Mouse (Mus musculus) bone marrow macrophage, adult 2 months (primary cell): ENCODE results near the gene Tmf1.

Experiments used
- CTCF ChIP-seq: IDR thresholded peaks from 2 replicates; pipeline ENCODE4 v1.5.1; 2012; ENCODE audit warnings: low read depth, mild to moderate bottlenecking, low read length, moderate library complexity
- POLR2A ChIP-seq: IDR thresholded peaks from 2 replicates; pipeline ENCODE4 v1.6.1; 2012; ENCODE audit warnings: mild to moderate bottlenecking, low read depth, low read length, borderline replicate concordance

GRCm38 (mm10) chr6:97224505-97224904 lies 45.6 kb upstream of the Tmf1 start:
- TF ChIP-seq POLR2A (no peak), CTCF (no peak)
